Mouse (Mus musculus) E14TG2a.4 (cell line): ENCODE results near the gene Gm45337.

Experiments used
- CTCF ChIP-seq: conservative IDR thresholded peaks from 2 replicates; pipeline ENCODE4 v1.5.1; 2014; ENCODE audit warnings: low read length
- NANOG ChIP-seq: IDR thresholded peaks from 2 replicates; pipeline ENCODE4 v1.6.1; 2014; ENCODE audit warnings: borderline replicate concordance, low read length, mixed read lengths
- POU5F1 ChIP-seq: IDR thresholded peaks from 2 replicates; pipeline ENCODE4 v1.6.1; 2014; ENCODE audit warnings: low read length, borderline replicate concordance

DNA sequence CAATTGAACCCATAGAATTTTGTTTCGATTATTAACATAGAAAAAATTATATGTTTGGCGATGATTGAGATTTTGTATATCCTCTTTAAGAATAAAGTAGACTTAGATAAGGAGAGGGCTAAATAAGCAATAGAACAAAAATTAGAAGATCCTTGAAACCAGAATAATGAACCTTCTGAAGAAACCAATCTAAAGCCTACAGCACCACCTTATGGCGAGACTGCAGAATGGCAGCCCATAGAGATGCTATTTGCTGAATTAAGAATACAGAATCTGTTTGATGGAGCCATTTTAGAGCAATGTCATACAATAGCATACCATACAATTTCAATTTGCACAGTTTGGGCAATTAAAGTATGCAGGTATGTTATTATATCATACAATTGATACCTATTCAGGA, 25.4 kb upstream of the Gm45337 start:
- TF ChIP-seq POU5F1 (no peak), CTCF (peak; percentile 90), NANOG (no peak)
